ENCODE assay signal across 8 mouse cellular contexts in genomic region chr1:171328839-171329432, GRCm38 (mm10). TPM values are rescaled to one million over a fixed set of nuclear protein-coding genes. Genes with fewer than 3 reads are reported as not detected.
A peak's percentile ranks its signal among the peaks of the same experiment; 100 is the strongest.
DNase-seq lines count a peak whose midpoint lies in the region; ATAC-seq and TF ChIP-seq lines count a peak whose summit lies in the region.

Gene Dedd, plus strand, starts transcription at chr1:171329145.

- no peaks in the 10 kb centered on the region for H3K9me3 ChIP-seq in megakaryocyte, embryonic 14.5 days

- peak within 1 kb of the TSS; percentile 61 for H3K27ac ChIP-seq in cortical plate, adult 2 months (ENCODE audit: insufficient read depth, low read length)

- TF ChIP-seq POLR2A in cortical plate, adult 2 months (IDR thresholded peaks at IDR 0.05; ENCODE audit: extremely low read depth, insufficient read depth, low read length): peak; percentile 67

- peak within 1 kb of the TSS; percentile 71 for H3K4me3 ChIP-seq in cortical plate, adult 2 months (ENCODE audit: insufficient read depth, low read length)
- peak within 1 kb of the TSS; percentile 96 for H3K4me3 ChIP-seq in megakaryocyte, embryonic 14.5 days (replicated peaks)

- H3K4me1 ChIP-seq in cortical plate, adult 2 months (ENCODE audit: control insufficient read depth, insufficient read depth, low read length): peaks cover 8% of the 10 kb centered on the region
- H3K4me1 ChIP-seq in megakaryocyte, embryonic 14.5 days: peaks cover 58% of the 10 kb centered on the region

- ATAC-seq in activated CD4-positive, CD25-positive, alpha-beta regulatory T cell, adult 4 months: peak; percentile 86

- no peaks in the 10 kb centered on the region for H3K27me3 ChIP-seq in megakaryocyte, embryonic 14.5 days (replicated peaks)

- peaks cover 48% of the 10 kb centered on the region for H3K36me3 ChIP-seq in megakaryocyte, embryonic 14.5 days (replicated peaks; ENCODE audit: low read length)

- no peak for TF ChIP-seq CTCF in cortical plate, adult 2 months (IDR thresholded peaks at IDR 0.05; ENCODE audit: extremely low read depth, insufficient read depth, low read length)

- peak; percentile 85 to 88 for DNase-seq in gastrocnemius, adult 8-10 months (ENCODE audit: low spot score in 2 of 2)
- peak; percentile 63 for DNase-seq in hindlimb bud, embryonic 11.5 days (ENCODE audit: extremely low spot score, low read depth, low spot score)
- DNase-seq in left cerebral cortex, adult 8-10 months (ENCODE audit: low spot score in 2 of 2): peak; percentile 88 to 94
- DNase-seq in right cerebral cortex, postnatal 10 days (ENCODE audit: low spot score in 2 of 2): peak; percentile 96 to 98
- DNase-seq in urinary bladder, postnatal 25 days (ENCODE audit: low spot score): peak; percentile 75

RNA-seq across cellular contexts. Expression of gene Dedd, which starts in this region (rescaled TPM):
- polyA plus RNA-seq in activated CD4-positive, CD25-positive, alpha-beta regulatory T cell, adult 4 months (2017; shearing (Covaris generic)): 10 to 100 TPM; 33.7 to 35.2 TPM
- 45.0 and 50.2 TPM in 2 replicates for polyA plus RNA-seq in cortical plate, adult 2 months (2012; rRNA removed)
- 10 to 100 TPM; 31.9 to 39.7 (median 37.3) TPM for total RNA-seq in gastrocnemius, adult 8-10 months (2022)
- total RNA-seq in left cerebral cortex, adult 8-10 months (2022): 10 to 100 TPM; 35.0 to 39.7 (median 37.4) TPM
- polyA plus RNA-seq in megakaryocyte, embryonic 14.5 days (2012; ENCODE audit: insufficient read depth, low replicate concordance): 19.6 and 45.4 TPM in 2 replicates

Comparison
In these comparisons a context has a peak if more than half of its experiments do, and no peak if none do; other contexts are left out.
1. Peak in every context shown above with its lines: DNase-seq, ATAC-seq, H3K4me3 ChIP-seq and H3K27ac ChIP-seq.